27 mouse cellular contexts compared by ENCODE assay signal in the genomic region with DNA sequence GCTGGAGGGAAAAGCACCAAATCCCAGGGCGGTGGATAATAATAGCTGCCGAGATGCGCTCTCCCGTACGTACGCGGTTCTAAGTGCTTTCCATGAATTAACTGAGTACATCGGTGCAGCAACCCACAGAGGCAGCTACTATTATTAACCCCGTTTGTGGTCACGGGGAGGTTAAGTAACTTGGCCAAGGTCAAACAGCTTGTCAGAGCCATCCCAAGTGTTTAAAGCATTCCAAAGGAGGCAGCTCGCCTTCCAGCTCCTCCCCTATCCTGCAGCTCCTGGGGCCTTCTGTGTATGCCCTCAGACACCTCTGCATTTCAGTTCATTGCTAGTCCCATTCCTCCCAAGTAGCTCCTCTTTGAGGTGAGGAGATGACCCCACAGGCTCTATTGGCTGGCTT. TPM values are rescaled to one million over a fixed set of nuclear protein-coding genes. Genes with fewer than 3 reads are reported as not detected.
DNase-seq lines count a peak whose midpoint lies in the region; ATAC-seq and TF ChIP-seq lines count a peak whose summit lies in the region.
"Had no signal": no experiment of that assay in that cellular context is flagged by ENCODE, and none has a peak within 500 bp of the region (broad histone marks: within the 10 kb centered on the region; RNA-seq: fewer than 3 reads in every experiment).

No protein-coding gene starts in this region.

- no peak overlapping the region for H3K4me3 ChIP-seq in heart, embryonic 11.5 days (ENCODE audit: low read depth, low read length)
- 0 out of 2 replicates have a peak overlapping the region, but pooled peaks have one; percentile 29 for H3K4me3 ChIP-seq in E14TG2a.4 (replicated peaks; ENCODE audit: low read length)
- no peak overlapping the region for H3K4me3 ChIP-seq in hindbrain, postnatal 0 days (ENCODE audit: low read length)
- H3K4me3 ChIP-seq: embryonic facial prominence, embryonic 15.5 days; heart, embryonic 12.5 days; intestine, embryonic 15.5 days; limb, embryonic 15.5 days; liver, embryonic 15.5 days; stomach, embryonic 15.5 days had no signal

- H3K9me3 ChIP-seq in heart, embryonic 11.5 days (replicated peaks; ENCODE audit: control insufficient read depth, low read length), result no peaks in the 10 kb centered on the region
- no peaks in the 10 kb centered on the region for H3K9me3 ChIP-seq in E14TG2a.4 (ENCODE audit: low read length)
- no peaks in the 10 kb centered on the region for H3K9me3 ChIP-seq in hindbrain, postnatal 0 days (ENCODE audit: low read length)
- H3K9me3 ChIP-seq: embryonic facial prominence, embryonic 15.5 days; heart, embryonic 12.5 days; intestine, embryonic 15.5 days; limb, embryonic 15.5 days; liver, embryonic 15.5 days; stomach, embryonic 15.5 days had no signal

- DNase-seq in heart, postnatal 36 days, result no peak
- DNase-seq in ZHBTc4 (ENCODE audit: low read depth, low spot score), result peak; percentile 87
- no peak for DNase-seq in hindbrain, postnatal 0 days (ENCODE audit: low spot score)
- DNase-seq in kidney, adult 8-10 months, result no peak
- no peak for DNase-seq in right cerebral cortex, postnatal 4 days
- DNase-seq in kidney, adult 18-20 months, result no peak
- DNase-seq: adrenal gland, postnatal 10 days; cerebellum, adult 11-12 months; cerebellum, postnatal 25 days; heart, postnatal 14 days; layer of hippocampus, postnatal 36 days; right cerebral cortex, postnatal 25 days; thymus, adult 18-20 months; thymus, postnatal 4 days had no signal

- H3K27ac ChIP-seq in heart, embryonic 11.5 days (ENCODE audit: low read depth, low read length), result no peak overlapping the region
- peak overlapping the region; percentile 87 for H3K27ac ChIP-seq in hindbrain, postnatal 0 days
- H3K27ac ChIP-seq: embryonic facial prominence, embryonic 15.5 days; intestine, embryonic 15.5 days; limb, embryonic 15.5 days; liver, embryonic 15.5 days; stomach, embryonic 15.5 days had no signal

- H3K27me3 ChIP-seq in heart, embryonic 11.5 days (ENCODE audit: control insufficient read depth, insufficient read depth, low read length), result peaks cover 16% of the 10 kb centered on the region
- peaks cover 56% of the 10 kb centered on the region for H3K27me3 ChIP-seq in E14TG2a.4 (ENCODE audit: insufficient read depth, low read length)
- no peaks in the 10 kb centered on the region for H3K27me3 ChIP-seq in hindbrain, postnatal 0 days (ENCODE audit: insufficient read depth, low read length)

- peaks cover 15% of the 10 kb centered on the region for H3K4me1 ChIP-seq in heart, embryonic 11.5 days (ENCODE audit: control insufficient read depth, insufficient read depth, low read length)
- H3K4me1 ChIP-seq in E14TG2a.4 (replicated peaks; ENCODE audit: low read depth, low read length), result peaks cover 80% of the 10 kb centered on the region
- H3K4me1 ChIP-seq in hindbrain, postnatal 0 days (ENCODE audit: insufficient read depth, low read length), result peaks cover 18% of the 10 kb centered on the region

- H3K4me2 ChIP-seq in heart, embryonic 11.5 days, result peak overlapping the region; percentile 11; the same call in 1 of the 2 replicates
- no peak overlapping the region for H3K4me2 ChIP-seq in hindbrain, postnatal 0 days (ENCODE audit: low read depth, low read length)
- H3K4me2 ChIP-seq: embryonic facial prominence, embryonic 15.5 days; heart, embryonic 12.5 days; intestine, embryonic 15.5 days; limb, embryonic 15.5 days; liver, embryonic 15.5 days; stomach, embryonic 15.5 days had no signal

- H3K36me3 ChIP-seq in heart, embryonic 11.5 days (ENCODE audit: control insufficient read depth, insufficient read depth, low read length), result no peaks in the 10 kb centered on the region
- no peaks in the 10 kb centered on the region for H3K36me3 ChIP-seq in E14TG2a.4 (ENCODE audit: insufficient read depth, low read length)
- no peaks in the 10 kb centered on the region for H3K36me3 ChIP-seq in hindbrain, postnatal 0 days (ENCODE audit: insufficient read depth, low read length)
- H3K36me3 ChIP-seq: embryonic facial prominence, embryonic 15.5 days; heart, embryonic 12.5 days; intestine, embryonic 15.5 days; limb, embryonic 15.5 days; liver, embryonic 15.5 days; stomach, embryonic 15.5 days had no signal

- intact Hi-C loops in heart, postnatal 36 days (cut with DNase I), result no loop called here

- H3K9ac ChIP-seq in heart, embryonic 11.5 days (ENCODE audit: low read depth, low read length), result 0 out of 2 replicates have a peak overlapping the region, but pooled peaks have one; percentile 16
- no peak overlapping the region for H3K9ac ChIP-seq in hindbrain, postnatal 0 days (replicated peaks; ENCODE audit: low read length)
- H3K9ac ChIP-seq: embryonic facial prominence, embryonic 15.5 days; heart, embryonic 12.5 days; intestine, embryonic 15.5 days; limb, embryonic 15.5 days; liver, embryonic 15.5 days; stomach, embryonic 15.5 days had no signal

- no peak for TF ChIP-seq CTCF in E14TG2a.4 (conservative IDR thresholded peaks at IDR 0.05; ENCODE audit: low read length)
- no peak for TF ChIP-seq CTCF in hindbrain, postnatal 0 days (IDR thresholded peaks at IDR 0.05; ENCODE audit: low read depth)

- no peak for ATAC-seq in heart, embryonic 11.5 days (replicated peaks; ENCODE audit: insufficient number of reproducible peaks, low FRiP score, low TSS enrichment)
- ATAC-seq in hindbrain, postnatal 0 days, result no peak
- ATAC-seq: activated CD4-positive, CD25-positive, alpha-beta regulatory T cell, adult 4 months; intestine, embryonic 15.5 days had no signal

- WGBS in heart, embryonic 11.5 days (ENCODE audit: insufficient replicate concordance), result 52% methylated on average over 11 of the region's 11 CpGs
- 57% methylated on average over 11 of the region's 11 CpGs for WGBS in hindbrain, postnatal 0 days

RNA-seq across cellular contexts. Expression of a gene that starts 19.4 kb away (rescaled TPM):
- polyA plus RNA-seq in heart, embryonic 11.5 days (2014; fragmentation: Nextera tagmentation; extraction: Ambion mirVana), result 2.5 TPM in 2 replicates
- 1 to 10 TPM; 2.1 to 2.6 TPM for total RNA-seq in heart, postnatal 36 days (2021)
- total RNA-seq in hindbrain, postnatal 0 days (2014; rRNA removed), result 306 and 313 TPM in 2 replicates
- 14.3 and 15.9 TPM in 2 replicates for polyA plus RNA-seq in hindbrain, postnatal 0 days (2015; fragmentation: Nextera tagmentation; extraction: Ambion mirVana)
- total RNA-seq: monocyte, adult 5-6 weeks; neutrophil, adult 5-6 weeks had no signal

RNA-seq across cellular contexts. Expression of a gene that starts 36.2 kb away (rescaled TPM):
- polyA plus RNA-seq in heart, embryonic 11.5 days (2014; fragmentation: Nextera tagmentation; extraction: Ambion mirVana), result 0.34 and 0.38 TPM in 2 replicates
- not detected for total RNA-seq in heart, postnatal 36 days (2021)
- 0.37 TPM in 1 of 2 replicates, not detected in the other for total RNA-seq in hindbrain, postnatal 0 days (2014; rRNA removed)
- polyA plus RNA-seq in hindbrain, postnatal 0 days (2015; fragmentation: Nextera tagmentation; extraction: Ambion mirVana), result 0.08 TPM in 2 replicates
- total RNA-seq: heart, postnatal 14 days; monocyte, adult 5-6 weeks; neutrophil, adult 5-6 weeks had no signal
- polyA plus RNA-seq: activated CD4-positive, CD25-positive, alpha-beta regulatory T cell, adult 4 months; gonadal fat pad, adult 2 months; intestine, embryonic 15.5 days; liver, embryonic 15.5 days; lung, embryonic 16.5 days had no signal

Comparison
In these comparisons a context has a peak if more than half of its experiments do, and no peak if none do; other contexts are left out.
1. RNA of a gene that starts 19.4 kb away (total RNA-seq): 306 to 313 TPM in hindbrain, postnatal 0 days; 2.1 to 2.6 TPM in heart, postnatal 36 days; every median in the first group is over 10 times any median in the second.